Mouse (Mus musculus): Measurements from ENCODE around the gene Tmem110. TPM values are rescaled to one million over a fixed set of nuclear protein-coding genes. Genes with fewer than 3 reads are reported as not detected.

Gene Tmem110
- total and polyA plus RNA-seq, 3 experiments, result 11.6 to 21.0 TPM; not detected in 1

GRCm38 (mm10) chr14:30857990-30858389 lies 32.6 kb downstream of the Tmem110 start:
- peak; percentile 73 for DNase-seq (ENCODE audit: low read depth, low spot score)
- no peaks in the 10 kb centered on the region for H3K9me3 ChIP-seq (replicated peaks; ENCODE audit: insufficient read depth, low read length)
- H3K4me1 ChIP-seq (ENCODE audit: control insufficient read depth in 1 of 2, insufficient read depth in 2 of 2, low read length in 2 of 2), result peaks cover 22 to 28% of the 10 kb centered on the region in 2 experiments
- TF ChIP-seq ELF1 (IDR thresholded peaks at IDR 0.05; ENCODE audit: low read depth, low read length) (no peak), POLR2A (IDR thresholded peaks at IDR 0.05; ENCODE audit: control insufficient read depth in 1 of 2, insufficient read depth in 1 of 2, low read depth in 1 of 2, low read length in 2 of 2, poor library complexity in 1 of 2) (no peak), CHD2 (IDR thresholded peaks at IDR 0.05; ENCODE audit: low read length) (no peak), GATA1 (IDR thresholded peaks at IDR 0.05; ENCODE audit: low read depth, low read length) (no peak), KAT2A (conservative IDR thresholded peaks at IDR 0.05; ENCODE audit: low read depth, low read length) (no peak), SMC3 (IDR thresholded peaks at IDR 0.05; ENCODE audit: low read depth, low read length) (peak; percentile 48), JUND (IDR thresholded peaks at IDR 0.05; ENCODE audit: low read depth, low read length) (no peak), POLR2AphosphoS2 (IDR thresholded peaks at IDR 0.05; ENCODE audit: low read length) (no peak), USF1 (IDR thresholded peaks at IDR 0.05; ENCODE audit: low read depth, low read length) (peak; percentile 60; the same call in 1 of the 2 replicates), TAL1 (IDR thresholded peaks at IDR 0.05; ENCODE audit: low read length) (no peak), RCOR1 (IDR thresholded peaks at IDR 0.05; ENCODE audit: low read depth, low read length) (no peak), CHD1 (IDR thresholded peaks at IDR 0.05; ENCODE audit: low read depth, low read length) (no peak), CTCF (IDR thresholded peaks at IDR 0.05 in 2 of 3, conservative IDR thresholded peaks at IDR 0.05 in 1 of 3; ENCODE audit: control insufficient read depth in 1 of 3, insufficient read depth in 1 of 3, low read depth in 2 of 3, low read length in 3 of 3, poor library complexity in 1 of 3, severe bottlenecking in 1 of 3) (peak; percentile 37 to 62 (median 41); a peak in 5 of 6 replicates), ZC3H11A (IDR thresholded peaks at IDR 0.05; ENCODE audit: low read depth, low read length) (no peak; the same call in 1 of the 2 replicates), RAD21 (IDR thresholded peaks at IDR 0.05; ENCODE audit: low read depth, low read length) (peak; percentile 52), ZKSCAN1 (IDR thresholded peaks at IDR 0.05; ENCODE audit: low read depth, low read length) (no peak)
- no peaks in the 10 kb centered on the region for H3K79me2 ChIP-seq (ENCODE audit: control insufficient read depth, insufficient read depth, low read length, poor library complexity)
- peak overlapping the region; percentile 95 for H3K27ac ChIP-seq (ENCODE audit: control insufficient read depth, low read depth, low read length)
- H3K4me3 ChIP-seq (ENCODE audit: control insufficient read depth in 1 of 2, insufficient read depth in 1 of 2, low read depth in 2 of 2, low read length in 2 of 2), result no peak overlapping the region
- no peaks in the 10 kb centered on the region for H3K27me3 ChIP-seq (ENCODE audit: control insufficient read depth in 1 of 2, insufficient read depth in 2 of 2, low read length in 2 of 2)
- H3K36me3 ChIP-seq (ENCODE audit: control insufficient read depth in 1 of 2, insufficient read depth in 2 of 2, low read length in 2 of 2), result peaks cover 3 to 24% of the 10 kb centered on the region in 2 experiments
- H3K9ac ChIP-seq (ENCODE audit: control insufficient read depth, low read depth, low read length, poor library complexity, severe bottlenecking), result peak overlapping the region; percentile 37

- Histone ChIP-seq H3K79me2 (ENCODE audit: control insufficient read depth, insufficient read depth, low read length, poor library complexity) (no peaks in the 10 kb centered on the region), H3K9ac (ENCODE audit: control insufficient read depth, low read depth, low read length, poor library complexity, severe bottlenecking) (no peak overlapping the region), H3K4me1 (ENCODE audit: control insufficient read depth in 1 of 2, insufficient read depth in 2 of 2, low read length in 2 of 2) (peaks cover 16 to 19% of the 10 kb centered on the region in 2 experiments), H3K27me3 (ENCODE audit: control insufficient read depth in 1 of 2, insufficient read depth in 2 of 2, low read length in 2 of 2) (no peaks in the 10 kb centered on the region), H3K36me3 (ENCODE audit: control insufficient read depth in 1 of 2, insufficient read depth in 2 of 2, low read length in 2 of 2) (peaks cover 2 to 16% of the 10 kb centered on the region in 2 experiments), H3K27ac (ENCODE audit: control insufficient read depth, low read depth, low read length) (no peak overlapping the region), H3K4me3 (ENCODE audit: control insufficient read depth in 1 of 2, insufficient read depth in 1 of 2, low read depth in 2 of 2, low read length in 2 of 2) (no peak overlapping the region), H3K9me3 (replicated peaks; ENCODE audit: insufficient read depth, low read length) (no peaks in the 10 kb centered on the region)
- DNase-seq (ENCODE audit: low read depth, low spot score), result no peak
- TF ChIP-seq POLR2AphosphoS2 (IDR thresholded peaks at IDR 0.05; ENCODE audit: low read length), result no peak
These were observed 36.2 kb downstream of the Tmem110 start for GRCm38 (mm10) chr14:30861421-30862125.
